Mouse (Mus musculus) neural tube, embryonic 14.5 days (tissue): ENCODE data around the gene Creld1. TPM values are rescaled to one million over a fixed set of nuclear protein-coding genes. Genes with fewer than 3 reads are reported as not detected.

Experiments used
- microRNA-seq: library from miRNA; unstranded; fragments of <30 nt; microRNA quantifications from one replicate; pipeline ENCODE4, GENCODE M21; 2016
- polyA plus RNA-seq: library from polyadenylated mRNA; unstranded; fragments of >200 nt; fragmentation: Nextera tagmentation; extraction: Ambion mirVana; gene quantifications from 2 replicates; pipeline ENCODE4 v1.2.1, GENCODE M21; 2014

Gene Creld1
- polyA plus RNA-seq, 1 experiment from 2014 or later: 66.4 TPM

Small RNA genes lying within 50 kb of the gene (microRNA-seq; reads per million reads assigned to microRNA genes)
- gene Gm23365: not detected

Other genes with a start within 250 kb of the Creld1 start
- gene Mtmr14, start 245.5 kb upstream of the Creld1 start, polyA plus RNA-seq: 30.6 and 38.3 TPM in 2 replicates
- gene Cpne9, start 201.0 kb upstream of the Creld1 start, polyA plus RNA-seq: 1.1 and 2.6 TPM in 2 replicates
- 14.3 and 17.8 TPM in 2 replicates for gene Brpf1, start 176.2 kb upstream of the Creld1 start, polyA plus RNA-seq
- gene Ogg1, start 156.3 kb upstream of the Creld1 start, polyA plus RNA-seq: 7.6 and 8.9 TPM in 2 replicates
- 93.6 and 110 TPM in 2 replicates for gene Camk1, start 139.3 kb upstream of the Creld1 start, polyA plus RNA-seq
- gene Tada3, start 105.4 kb upstream of the Creld1 start, polyA plus RNA-seq: 66.3 and 78.5 TPM in 2 replicates
- 238 and 253 TPM in 2 replicates for gene Arpc4, start 105.2 kb upstream of the Creld1 start, polyA plus RNA-seq
- gene Ttll3, start 94.0 kb upstream of the Creld1 start, polyA plus RNA-seq: 8.9 and 9.1 TPM in 2 replicates
- 19.7 and 23.6 TPM in 2 replicates for gene Rpusd3, start 64.0 kb upstream of the Creld1 start, polyA plus RNA-seq
- gene Cidec, start 47.5 kb upstream of the Creld1 start, polyA plus RNA-seq: not detected in 2 replicates
- gene Jagn1, start 40.7 kb upstream of the Creld1 start, polyA plus RNA-seq: 91.1 and 96.4 TPM in 2 replicates
- gene Il17re, start 24.8 kb upstream of the Creld1 start, polyA plus RNA-seq: 0.21 and 0.28 TPM in 2 replicates
- gene Il17rc, start 11.9 kb upstream of the Creld1 start, polyA plus RNA-seq: 1.6 and 2.4 TPM in 2 replicates
- gene Prrt3, start 18.6 kb downstream of the Creld1 start, polyA plus RNA-seq: 8.4 and 9.1 TPM in 2 replicates
- 111 and 116 TPM in 2 replicates for gene Emc3, start 48.4 kb downstream of the Creld1 start, polyA plus RNA-seq
- 1.2 and 1.5 TPM in 2 replicates for gene Fancd2, start 48.4 kb downstream of the Creld1 start, polyA plus RNA-seq
- not detected in 2 replicates for gene Fancd2os, start 117.4 kb downstream of the Creld1 start, polyA plus RNA-seq
- 260 and 276 TPM in 2 replicates for gene Brk1, start 121.5 kb downstream of the Creld1 start, polyA plus RNA-seq
- gene Vhl, start 140.7 kb downstream of the Creld1 start, polyA plus RNA-seq: 83.1 and 84.7 TPM in 2 replicates
- 1.5 and 2.5 TPM in 2 replicates for gene Irak2, start 155.2 kb downstream of the Creld1 start, polyA plus RNA-seq
- gene Tatdn2, start 213.8 kb downstream of the Creld1 start, polyA plus RNA-seq: 1.5 and 2.0 TPM in 2 replicates
- gene Ghrl, start 236.6 kb downstream of the Creld1 start, polyA plus RNA-seq: 0.57 and 1.5 TPM in 2 replicates